Mouse (Mus musculus): ENCODE measurements around the gene Rtn2.

- no peak for TF ChIP-seq CTCF (IDR thresholded peaks at IDR 0.05; ENCODE audit: insufficient read depth, low read length)
- TF ChIP-seq POLR2A (IDR thresholded peaks at IDR 0.05; ENCODE audit: borderline replicate concordance, extremely low read depth, low read depth, low read length), result no peak
These were observed 30.3 kb upstream of the Rtn2 start for GRCm38 (mm10) chr7:19252078-19252477.

All from lung, adult 2 months (tissue).